Mouse (Mus musculus): ENCODE data around the gene Fam69b.

The Fam69b gene

GRCm38 (mm10) chr2:26626081-26626480, 2.2 kb upstream of the Fam69b start:
- no peak for DNase-seq (ENCODE audit: low spot score in 2 of 2)

DNA sequence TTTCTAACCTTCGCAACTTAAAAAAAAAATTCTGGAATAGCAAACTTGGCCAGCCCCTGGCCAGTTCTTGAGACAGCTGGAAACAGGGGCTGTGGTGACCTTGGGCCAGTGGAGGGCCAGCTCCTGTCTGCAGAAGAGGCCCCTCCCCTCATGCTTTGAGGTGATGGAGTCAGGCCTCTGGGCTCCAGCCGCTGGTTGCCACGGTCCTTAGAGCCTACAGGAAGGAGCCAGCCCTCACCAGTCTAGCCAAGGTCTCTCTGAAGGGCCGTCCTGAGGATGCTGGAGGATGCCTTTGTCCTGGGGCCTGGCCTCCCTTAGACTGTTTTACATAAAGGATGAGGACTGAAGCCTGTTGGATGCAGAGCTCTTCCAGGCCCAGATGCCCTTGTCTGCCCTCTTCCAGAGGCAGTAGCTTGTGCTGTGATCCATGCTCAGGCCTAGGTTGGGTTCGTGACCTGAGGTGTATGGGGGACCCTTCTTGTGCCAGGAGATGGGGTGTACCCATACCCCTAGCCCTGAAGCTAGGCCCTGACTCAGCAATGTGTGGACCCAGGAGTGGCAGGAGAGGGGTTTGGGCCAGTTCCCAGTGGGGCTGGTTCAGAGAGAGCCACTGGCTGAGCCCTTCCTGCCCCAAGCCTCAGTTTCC, 658 bp downstream of the Fam69b start:
- no peak for DNase-seq (ENCODE audit: low spot score in 2 of 2)

DNA sequence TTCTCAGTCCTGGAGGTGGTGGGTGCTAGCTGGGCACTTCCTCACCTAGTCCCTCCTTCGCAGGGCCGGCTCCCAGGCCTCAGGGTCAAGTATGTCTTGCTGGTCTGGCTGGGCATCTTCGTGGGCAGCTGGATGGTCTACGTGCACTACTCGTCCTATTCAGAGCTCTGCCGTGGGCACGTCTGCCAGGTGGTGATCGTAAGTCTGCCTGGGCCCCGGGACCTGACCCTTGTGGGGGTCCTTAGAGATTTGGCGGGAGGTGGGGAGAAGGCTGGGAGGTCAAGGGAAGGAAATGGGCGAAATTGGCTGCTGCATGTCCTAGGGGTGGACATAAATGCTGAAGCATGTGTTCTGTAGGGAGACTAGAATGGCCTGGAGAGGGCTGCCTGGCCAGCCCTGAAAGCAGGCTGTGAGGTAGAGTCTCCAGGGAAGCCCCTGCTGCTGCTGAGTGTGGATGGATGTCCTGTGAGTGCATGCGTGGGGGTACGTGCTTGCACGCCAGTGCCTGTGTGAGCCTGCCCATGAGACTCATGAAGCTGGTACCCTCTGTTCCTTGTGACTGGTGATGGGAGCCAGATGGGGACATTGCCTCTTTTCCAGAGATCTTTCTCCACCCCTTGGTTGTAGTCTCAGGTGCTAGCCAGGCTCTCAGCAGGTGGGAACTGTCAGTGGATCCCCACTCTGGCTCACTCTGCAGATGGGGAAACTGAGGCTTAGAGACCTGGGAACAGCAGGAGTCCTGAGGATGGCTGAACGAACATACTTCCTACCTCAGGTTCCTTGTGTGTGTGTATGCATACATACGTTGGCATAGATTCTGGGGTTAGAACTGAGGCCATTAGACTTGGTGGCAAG, 4.5 kb downstream of the Fam69b start:
- DNase-seq (ENCODE audit: low spot score in 2 of 2): no peak

GRCm38 (mm10) chr2:26633953-26634530, 5.8 kb downstream of the Fam69b start:
- no peak for DNase-seq (ENCODE audit: low spot score in 2 of 2)

DNA sequence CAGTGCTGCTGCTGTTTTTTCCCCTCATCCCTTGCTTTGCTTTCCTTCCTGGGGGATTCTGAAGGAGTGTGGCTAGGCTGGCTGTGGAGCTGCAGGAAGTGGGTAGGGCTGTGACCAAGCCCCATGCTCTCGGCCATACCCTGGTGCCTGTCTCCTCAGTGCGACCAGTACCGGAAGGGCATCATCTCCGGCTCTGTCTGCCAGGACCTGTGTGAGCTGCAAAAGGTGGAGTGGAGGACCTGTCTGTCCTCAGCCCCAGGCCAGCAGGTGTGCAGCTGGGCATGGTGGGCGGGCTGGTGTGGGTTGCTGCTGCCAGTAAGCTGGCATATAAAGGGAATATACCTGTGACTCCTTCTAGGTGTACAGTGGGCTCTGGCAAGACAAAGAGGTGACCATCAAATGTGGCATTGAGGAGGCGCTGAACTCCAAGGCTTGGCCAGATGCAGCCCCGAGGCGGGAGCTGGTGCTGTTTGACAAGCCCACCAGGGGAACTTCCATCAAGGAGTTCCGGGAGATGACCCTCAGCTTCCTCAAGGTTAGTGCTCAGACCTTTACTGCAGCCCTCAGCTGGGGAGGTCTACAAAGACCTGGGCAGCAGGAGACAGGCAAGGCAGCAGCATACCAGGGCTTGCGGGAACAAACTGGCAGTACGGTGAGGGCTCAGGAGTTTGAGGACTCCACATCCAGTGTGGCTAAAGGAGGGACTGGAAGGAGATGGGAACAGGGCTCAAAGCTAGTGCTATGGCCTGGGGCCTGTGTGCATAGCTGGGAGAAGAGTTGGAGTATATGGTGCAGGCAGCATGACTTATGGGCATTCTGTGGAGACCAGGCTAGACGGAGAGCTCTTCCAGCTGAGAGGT, 6.6 kb downstream of the Fam69b start:
- DNase-seq (ENCODE audit: low spot score in 2 of 2): no peak

DNA sequence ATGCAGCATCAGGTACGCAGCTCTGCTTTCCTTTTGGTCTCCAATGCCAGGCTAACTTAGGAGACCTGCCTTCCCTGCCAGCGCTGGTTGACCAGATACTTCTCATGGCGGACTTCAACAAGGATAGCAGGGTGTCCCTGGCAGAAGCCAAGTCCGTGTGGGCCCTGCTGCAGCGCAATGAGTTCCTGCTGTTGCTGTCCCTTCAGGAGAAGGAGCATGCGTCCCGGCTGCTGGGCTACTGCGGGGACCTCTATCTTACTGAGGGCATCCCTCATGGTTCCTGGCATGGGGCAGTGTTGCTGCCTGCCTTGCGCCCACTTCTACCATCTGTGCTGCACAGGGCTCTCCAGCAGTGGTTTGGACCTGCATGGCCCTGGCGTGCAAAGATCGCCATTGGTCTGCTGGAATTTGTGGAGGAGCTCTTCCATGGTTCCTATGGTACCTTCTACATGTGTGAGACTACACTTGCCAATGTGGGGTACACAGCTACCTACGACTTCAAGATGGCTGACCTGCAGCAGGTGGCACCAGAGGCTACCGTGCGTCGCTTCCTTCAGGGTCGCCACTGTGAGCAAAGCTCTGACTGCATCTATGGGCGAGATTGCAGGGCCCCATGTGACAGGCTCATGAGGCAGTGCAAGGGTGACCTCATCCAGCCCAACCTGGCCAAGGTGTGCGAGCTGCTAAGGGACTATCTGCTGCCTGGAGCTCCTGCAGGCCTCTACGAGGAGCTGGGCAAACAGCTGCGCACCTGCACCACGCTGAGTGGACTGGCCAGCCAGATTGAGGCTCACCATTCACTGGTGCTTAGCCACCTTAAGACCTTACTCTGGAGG, 7.5 kb downstream of the Fam69b start:
- DNase-seq (ENCODE audit: low spot score in 2 of 2): no peak

DNA sequence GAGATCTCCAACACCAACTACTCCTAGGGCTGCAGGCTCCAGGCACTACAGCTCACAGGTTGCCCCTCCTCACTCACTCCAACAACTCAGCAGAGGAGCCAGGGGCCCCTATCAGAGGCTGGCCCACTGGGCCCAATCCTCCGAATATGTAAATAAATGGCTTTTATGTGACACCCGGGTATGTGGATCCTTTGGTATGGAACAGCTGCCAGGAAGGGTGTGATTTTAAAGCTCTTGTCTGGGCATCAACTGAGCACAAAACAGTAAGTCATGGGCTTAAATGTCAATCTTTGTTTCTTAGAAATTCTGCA, 8.0 kb downstream of the Fam69b start:
- DNase-seq (ENCODE audit: low spot score in 2 of 2): no peak

DNA sequence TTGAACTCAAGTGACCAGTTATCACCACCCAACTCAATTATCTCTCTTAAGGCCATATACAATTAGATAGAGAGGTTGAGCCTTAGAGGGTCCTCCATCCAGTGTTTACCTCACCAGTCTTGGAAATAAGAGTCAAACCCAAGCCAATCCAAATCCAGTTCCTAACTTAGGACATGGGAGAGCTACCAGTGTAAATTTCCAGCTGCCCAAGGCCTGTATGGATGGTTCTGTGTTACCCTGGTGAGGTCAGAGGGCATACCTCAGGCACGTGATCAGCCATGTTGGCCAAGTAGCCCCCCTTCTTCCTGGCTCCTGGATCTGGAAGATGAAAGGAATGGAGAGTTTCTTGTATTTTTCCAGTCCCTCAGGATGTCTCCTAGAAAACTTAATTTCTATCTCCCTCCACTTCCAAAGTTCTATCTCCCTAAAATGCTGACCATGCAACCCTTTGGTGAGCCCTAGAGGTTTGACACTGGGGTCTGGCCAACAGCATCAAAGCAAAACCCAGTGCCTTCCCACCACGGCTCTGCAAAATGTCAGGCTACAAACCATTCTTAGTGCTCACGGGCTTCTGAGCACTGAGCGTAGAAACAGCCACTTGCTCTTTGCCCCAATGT, 9.2 kb downstream of the Fam69b start:
- DNase-seq (ENCODE audit: low spot score in 2 of 2): no peak

- no peak for DNase-seq (ENCODE audit: low spot score in 2 of 2)
Observed at GRCm38 (mm10) chr2:26638039-26638438, 9.8 kb downstream of the Fam69b start.

DNA sequence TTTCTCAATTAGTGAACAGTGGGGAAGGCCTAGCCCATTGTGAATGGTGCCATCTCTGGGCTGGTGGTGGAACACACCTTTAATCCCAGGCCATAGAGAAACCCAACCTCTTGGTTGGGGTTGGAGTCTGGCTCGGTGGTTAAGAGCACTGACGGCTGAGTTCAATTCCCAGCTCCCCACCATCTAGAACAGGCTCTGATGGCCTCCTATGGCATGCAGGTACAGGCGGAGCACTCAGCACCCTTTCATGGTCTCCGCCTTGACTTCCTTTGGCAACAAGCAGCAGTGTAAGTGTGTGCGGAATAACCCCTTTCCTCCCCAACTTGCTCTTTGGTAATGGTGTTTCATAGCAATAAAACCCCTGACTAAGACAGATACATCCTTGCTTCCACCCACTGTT, 10.3 kb downstream of the Fam69b start:
- DNase-seq (ENCODE audit: low spot score in 2 of 2): no peak

- DNase-seq (ENCODE audit: low spot score in 2 of 2): peak; percentile 69 to 70
Observed at GRCm38 (mm10) chr2:26639083-26639482, 10.8 kb downstream of the Fam69b start.

DNA sequence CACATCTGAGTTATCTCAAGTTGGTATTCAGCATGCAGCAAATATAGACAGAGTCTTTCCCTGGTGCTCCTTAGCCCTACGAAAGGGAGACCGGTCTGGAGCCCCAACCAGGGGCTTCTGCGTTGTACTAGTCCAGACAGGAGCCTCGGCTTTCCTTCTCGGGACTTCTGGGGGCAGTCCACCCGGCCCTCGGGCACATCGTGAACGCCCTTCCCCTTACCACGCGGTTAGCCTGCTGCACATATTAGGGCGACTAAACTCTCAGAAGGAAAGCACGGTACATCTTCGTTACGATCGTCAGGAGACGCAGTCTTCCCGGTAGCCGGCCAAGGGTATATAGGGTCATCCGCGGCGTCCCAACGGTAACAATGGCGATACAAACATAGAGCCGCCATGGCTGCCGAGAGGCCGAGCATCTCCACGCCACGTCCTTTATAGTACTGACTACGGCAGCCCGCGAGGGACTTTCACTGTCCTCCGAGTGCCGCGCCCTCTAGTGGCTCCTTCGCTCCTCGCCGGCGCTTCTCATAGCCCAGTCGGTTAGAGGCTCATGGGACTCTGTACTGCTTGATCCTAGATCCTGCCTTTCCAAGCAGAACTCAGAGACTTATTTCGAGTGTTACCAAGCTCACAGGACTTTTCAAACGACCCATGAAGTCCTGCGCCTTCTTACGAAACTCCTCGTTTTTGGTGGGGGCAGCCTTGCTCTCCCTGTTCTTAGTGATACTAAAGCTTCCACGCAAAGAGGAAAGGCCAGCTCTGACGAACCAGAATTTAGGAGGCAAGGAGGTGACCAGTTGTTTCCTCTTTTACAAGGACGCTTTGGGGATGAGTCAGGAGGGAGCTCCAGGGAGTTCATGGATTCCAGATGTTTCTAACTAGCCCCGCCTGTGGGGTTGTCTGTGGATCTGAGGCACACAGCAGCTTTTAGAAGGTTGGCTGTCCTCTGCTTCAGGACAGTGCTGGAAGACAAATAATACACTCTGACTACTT, 11.9 kb downstream of the Fam69b start:
- DNase-seq (ENCODE audit: low spot score in 2 of 2): peak; percentile 89 to 92

DNA sequence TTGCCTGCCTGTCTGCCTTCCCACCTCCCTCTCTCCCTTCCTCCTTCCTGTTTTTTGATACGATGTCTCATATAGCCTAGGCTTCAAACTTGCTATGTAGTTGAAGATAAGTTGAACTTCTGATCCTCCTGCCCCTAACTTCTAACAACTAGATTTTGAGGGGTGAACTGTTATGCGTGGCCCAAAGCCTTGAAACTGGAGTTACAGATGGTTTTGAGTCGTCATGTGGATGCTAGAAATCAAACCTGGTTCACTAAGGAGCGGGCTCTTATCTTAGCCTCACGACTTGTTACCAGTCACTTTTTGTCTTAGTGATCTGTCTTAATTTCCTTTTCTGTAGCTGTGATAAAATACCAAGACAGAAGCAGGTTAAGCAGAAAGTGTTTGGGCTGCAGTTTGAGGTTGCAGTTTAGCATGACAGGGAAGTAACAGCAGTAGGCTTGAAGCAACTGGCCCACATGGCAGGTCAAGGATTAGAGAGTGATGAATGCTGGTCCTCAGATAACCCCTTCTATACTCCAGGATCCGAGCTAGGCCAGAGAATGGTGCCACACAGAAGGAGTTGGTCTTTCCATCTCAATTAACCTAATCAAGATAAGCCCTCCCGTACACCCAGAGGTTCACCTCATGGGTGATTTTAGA, 12.9 kb downstream of the Fam69b start:
- no peak for DNase-seq (ENCODE audit: low spot score in 2 of 2)

DNA sequence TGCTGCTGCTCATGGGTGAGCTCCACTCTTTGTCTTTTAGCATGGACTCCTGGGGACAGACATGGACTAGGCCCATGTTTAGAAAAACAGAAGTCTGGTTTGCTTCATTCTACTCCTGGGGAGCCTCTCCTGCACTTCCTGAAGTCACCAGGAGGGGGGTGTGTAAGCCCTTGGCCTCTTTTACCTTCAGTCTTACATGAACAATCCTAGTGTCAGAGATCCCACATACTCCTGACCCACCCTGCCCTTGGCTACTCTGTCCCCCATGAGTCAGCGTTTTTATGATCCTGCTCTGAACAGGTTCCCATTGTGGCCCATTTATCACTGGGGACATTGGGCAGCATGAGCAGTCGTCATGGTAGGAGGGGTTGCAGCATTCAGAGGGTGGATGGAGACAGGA, 15.7 kb downstream of the Fam69b start:
- peak in 1 of 2 experiments; percentile 37 for DNase-seq (ENCODE audit: low spot score in 2 of 2)

DNA sequence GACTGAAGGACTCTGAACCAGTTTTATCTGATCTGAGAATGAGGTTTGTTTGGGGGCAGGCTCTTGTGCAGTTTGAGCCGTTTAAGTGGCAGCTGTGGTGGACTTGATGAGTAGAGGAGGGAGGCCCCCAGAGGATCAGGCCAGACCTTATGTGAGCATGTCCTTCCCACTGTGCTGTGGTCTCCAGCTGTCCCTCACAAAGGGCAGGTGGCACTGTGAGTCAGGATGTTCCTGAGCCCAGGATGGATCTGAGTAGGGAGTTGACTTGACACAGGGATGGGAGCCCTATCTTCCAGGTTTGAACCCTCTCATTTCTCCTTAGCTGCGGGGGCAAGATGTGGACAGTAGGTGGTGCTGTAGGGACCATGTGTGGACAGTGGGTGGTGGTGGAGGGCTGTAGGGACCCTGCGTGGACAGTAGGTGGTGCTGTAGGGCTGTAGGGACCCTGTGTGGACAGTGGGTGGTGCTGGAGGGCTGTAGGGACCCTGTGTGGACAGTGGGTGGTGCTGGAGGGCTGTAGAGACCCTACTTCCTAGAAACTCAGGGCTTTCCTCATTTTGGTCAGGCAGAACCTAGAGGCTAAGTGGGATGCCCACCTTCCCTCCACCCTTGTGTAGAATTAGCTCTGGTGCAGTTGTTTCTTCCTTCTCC, 18.5 kb downstream of the Fam69b start:
- peak; percentile 68 to 75 for DNase-seq (ENCODE audit: low spot score in 2 of 2)

DNA sequence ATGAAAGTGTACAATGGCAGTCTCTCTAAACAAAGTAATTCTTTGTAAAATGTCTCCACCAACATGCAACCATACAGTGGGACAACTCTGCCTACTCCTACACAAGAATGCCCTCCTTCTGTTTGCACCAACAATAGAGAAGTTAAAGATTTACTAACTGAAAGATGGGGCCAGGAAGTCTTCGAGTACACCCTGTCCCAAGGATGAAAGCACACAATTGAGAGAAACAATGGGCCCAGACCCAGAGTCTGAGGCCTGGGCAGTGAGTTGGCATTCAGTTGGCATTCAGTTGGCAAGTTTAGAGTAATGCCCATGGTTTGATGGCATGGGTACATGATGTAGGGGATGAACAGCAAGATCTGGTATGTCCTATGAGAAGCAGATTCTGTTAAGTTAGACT, 26.4 kb downstream of the Fam69b start:
- DNase-seq (ENCODE audit: low spot score in 2 of 2): no peak

DNA sequence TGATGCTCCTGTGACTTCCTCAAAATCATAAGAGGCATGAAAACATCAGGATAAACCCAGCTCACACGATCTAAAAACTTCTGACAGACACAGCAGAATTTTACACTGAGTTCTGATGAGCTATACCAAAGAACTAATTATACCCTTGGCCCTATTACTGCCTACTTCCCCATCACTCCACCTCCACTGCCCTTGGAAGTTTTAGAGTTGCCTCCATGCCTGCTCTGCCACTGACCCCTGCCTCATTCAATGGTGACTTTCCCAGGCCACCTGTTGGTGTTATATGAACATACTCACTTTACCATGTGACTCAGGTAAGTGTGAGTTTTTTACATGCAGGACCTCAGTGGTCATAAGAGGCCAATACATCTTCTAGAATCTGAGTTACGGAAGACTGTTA, 29.2 kb downstream of the Fam69b start:
- DNase-seq (ENCODE audit: low spot score in 2 of 2): no peak

- DNase-seq (ENCODE audit: low spot score in 2 of 2): no peak
Observed at GRCm38 (mm10) chr2:26661143-26661752, 33.0 kb downstream of the Fam69b start.

Measured in spleen, postnatal 36 days (tissue).